Mouse (Mus musculus): ENCODE measurements around the gene Ncapg2. TPM values are rescaled to one million over a fixed set of nuclear protein-coding genes. Genes with fewer than 3 reads are reported as not detected.

Gene Ncapg2
- polyA plus RNA-seq, 1 experiment from 2014 or later = 12.7 TPM

GRCm38 (mm10) chr12:116425392-116425791, 20.2 kb downstream of the Ncapg2 start:
- no peak overlapping the region for H3K27ac ChIP-seq
- ATAC-seq (replicated peaks; ENCODE audit: low FRiP score, low read depth) (no peak), DNase-seq (ENCODE audit: low spot score) (no peak)
- no peak overlapping the region for H3K4me3 ChIP-seq (replicated peaks; ENCODE audit: low read depth, low read length)
- no peak for TF ChIP-seq CTCF (IDR thresholded peaks at IDR 0.05; ENCODE audit: low read depth)
- H3K4me2 ChIP-seq (ENCODE audit: low read length) = no peak overlapping the region
- no peaks in the 10 kb centered on the region for H3K27me3 ChIP-seq (ENCODE audit: insufficient read depth, low read length)
- 80% methylated on average over 2 of the region's 2 CpGs for WGBS
- no peak overlapping the region for H3K9ac ChIP-seq (ENCODE audit: low read depth, low read length)
- peaks cover 11% of the 10 kb centered on the region; the same call in 1 of the 2 replicates for H3K36me3 ChIP-seq (ENCODE audit: insufficient read depth, low read length)
- H3K9me3 ChIP-seq (replicated peaks; ENCODE audit: low read length) = no peaks in the 10 kb centered on the region
- H3K4me1 ChIP-seq (replicated peaks; ENCODE audit: insufficient read depth, low read length) = no peaks in the 10 kb centered on the region

- no peak for TF ChIP-seq CTCF (IDR thresholded peaks at IDR 0.05; ENCODE audit: low read depth)
- H3K9ac ChIP-seq (ENCODE audit: low read depth, low read length) = no peak overlapping the region
- WGBS = 91% methylated on average over 2 of the region's 2 CpGs
- H3K36me3 ChIP-seq (ENCODE audit: insufficient read depth, low read length) = peaks cover 18% of the 10 kb centered on the region
- H3K9me3 ChIP-seq (replicated peaks; ENCODE audit: low read length) = no peaks in the 10 kb centered on the region
- no peaks in the 10 kb centered on the region for H3K4me1 ChIP-seq (replicated peaks; ENCODE audit: insufficient read depth, low read length)
- H3K4me3 ChIP-seq (replicated peaks; ENCODE audit: low read depth, low read length) = no peak overlapping the region
- H3K27ac ChIP-seq = no peak overlapping the region
- H3K27me3 ChIP-seq (ENCODE audit: insufficient read depth, low read length) = no peaks in the 10 kb centered on the region
- DNase-seq (ENCODE audit: low spot score) = no peak
- no peak for ATAC-seq (replicated peaks; ENCODE audit: low FRiP score, low read depth)
- no peak overlapping the region for H3K4me2 ChIP-seq (ENCODE audit: low read length)
These were observed 28.5 kb downstream of the Ncapg2 start for GRCm38 (mm10) chr12:116433742-116434141.

- DNase-seq (ENCODE audit: low spot score) = peak; percentile 22
- Histone ChIP-seq H3K4me3 (replicated peaks; ENCODE audit: low read depth, low read length) (no peak overlapping the region), H3K9me3 (replicated peaks; ENCODE audit: low read length) (no peaks in the 10 kb centered on the region), H3K27me3 (ENCODE audit: insufficient read depth, low read length) (no peaks in the 10 kb centered on the region), H3K9ac (ENCODE audit: low read depth, low read length) (no peak overlapping the region), H3K27ac (no peak overlapping the region), H3K36me3 (ENCODE audit: insufficient read depth, low read length) (peaks cover 23% of the 10 kb centered on the region), H3K4me1 (replicated peaks; ENCODE audit: insufficient read depth, low read length) (no peaks in the 10 kb centered on the region), H3K4me2 (ENCODE audit: low read length) (no peak overlapping the region)
- TF ChIP-seq CTCF (IDR thresholded peaks at IDR 0.05; ENCODE audit: low read depth) = no peak
- ATAC-seq (replicated peaks; ENCODE audit: low FRiP score, low read depth) = no peak
- 87% methylated on average over 2 of the region's 2 CpGs for WGBS
These were observed 30.0 kb downstream of the Ncapg2 start for GRCm38 (mm10) chr12:116435232-116435631.

GRCm38 (mm10) chr12:116436125-116436524, 30.9 kb downstream of the Ncapg2 start:
- no peak overlapping the region for H3K4me3 ChIP-seq (replicated peaks; ENCODE audit: low read depth, low read length)
- DNase-seq (ENCODE audit: low spot score) (no peak), ATAC-seq (replicated peaks; ENCODE audit: low FRiP score, low read depth) (no peak)
- TF ChIP-seq CTCF (IDR thresholded peaks at IDR 0.05; ENCODE audit: low read depth) = no peak
- H3K4me1 ChIP-seq (replicated peaks; ENCODE audit: insufficient read depth, low read length) = no peaks in the 10 kb centered on the region
- H3K9ac ChIP-seq (ENCODE audit: low read depth, low read length) = no peak overlapping the region
- H3K27me3 ChIP-seq (ENCODE audit: insufficient read depth, low read length) = no peaks in the 10 kb centered on the region
- no peak overlapping the region for H3K4me2 ChIP-seq (ENCODE audit: low read length)
- 91% methylated on average over 3 of the region's 3 CpGs for WGBS
- peaks cover 23% of the 10 kb centered on the region for H3K36me3 ChIP-seq (ENCODE audit: insufficient read depth, low read length)
- no peak overlapping the region for H3K27ac ChIP-seq
- no peaks in the 10 kb centered on the region for H3K9me3 ChIP-seq (replicated peaks; ENCODE audit: low read length)

- Histone ChIP-seq H3K4me3 (replicated peaks; ENCODE audit: low read depth, low read length) (no peak overlapping the region), H3K4me1 (replicated peaks; ENCODE audit: insufficient read depth, low read length) (no peaks in the 10 kb centered on the region), H3K27ac (no peak overlapping the region), H3K4me2 (ENCODE audit: low read length) (no peak overlapping the region), H3K27me3 (ENCODE audit: insufficient read depth, low read length) (no peaks in the 10 kb centered on the region), H3K36me3 (ENCODE audit: insufficient read depth, low read length) (peaks cover 21% of the 10 kb centered on the region), H3K9me3 (replicated peaks; ENCODE audit: low read length) (no peaks in the 10 kb centered on the region), H3K9ac (ENCODE audit: low read depth, low read length) (no peak overlapping the region)
- TF ChIP-seq CTCF (IDR thresholded peaks at IDR 0.05; ENCODE audit: low read depth) = no peak
- ATAC-seq (replicated peaks; ENCODE audit: low FRiP score, low read depth) = peak; percentile 57
- 51% methylated on average over 5 of the region's 5 CpGs for WGBS
- peak; percentile 46 for DNase-seq (ENCODE audit: low spot score)
These were observed 33.4 kb downstream of the Ncapg2 start for GRCm38 (mm10) chr12:116438591-116438990.

- ATAC-seq (replicated peaks; ENCODE audit: low FRiP score, low read depth) = no peak
- H3K36me3 ChIP-seq (ENCODE audit: insufficient read depth, low read length) = peaks cover 26% of the 10 kb centered on the region
- H3K4me2 ChIP-seq (ENCODE audit: low read length) = no peak overlapping the region
- WGBS = 85% methylated on average over 3 of the region's 3 CpGs
- no peak overlapping the region for H3K4me3 ChIP-seq (replicated peaks; ENCODE audit: low read depth, low read length)
- TF ChIP-seq CTCF (IDR thresholded peaks at IDR 0.05; ENCODE audit: low read depth) = no peak
- H3K27ac ChIP-seq = no peak overlapping the region
- H3K9ac ChIP-seq (ENCODE audit: low read depth, low read length) = no peak overlapping the region
- H3K27me3 ChIP-seq (ENCODE audit: insufficient read depth, low read length) = no peaks in the 10 kb centered on the region
- H3K9me3 ChIP-seq (replicated peaks; ENCODE audit: low read length) = no peaks in the 10 kb centered on the region
- no peaks in the 10 kb centered on the region for H3K4me1 ChIP-seq (replicated peaks; ENCODE audit: insufficient read depth, low read length)
- DNase-seq (ENCODE audit: low spot score) = no peak
These were observed 37.0 kb downstream of the Ncapg2 start for GRCm38 (mm10) chr12:116442184-116442583.

- TF ChIP-seq CTCF (IDR thresholded peaks at IDR 0.05; ENCODE audit: low read depth) = no peak
- 0 out of 2 replicates have a peak, but pooled peaks have one; percentile 65 for ATAC-seq (replicated peaks; ENCODE audit: low FRiP score, low read depth)
- no peaks in the 10 kb centered on the region for H3K4me1 ChIP-seq (replicated peaks; ENCODE audit: insufficient read depth, low read length)
- H3K4me3 ChIP-seq (replicated peaks; ENCODE audit: low read depth, low read length) = no peak overlapping the region
- no peak overlapping the region for H3K27ac ChIP-seq
- H3K36me3 ChIP-seq (ENCODE audit: insufficient read depth, low read length) = peaks cover 11% of the 10 kb centered on the region
- H3K9ac ChIP-seq (ENCODE audit: low read depth, low read length) = no peak overlapping the region
- H3K27me3 ChIP-seq (ENCODE audit: insufficient read depth, low read length) = no peaks in the 10 kb centered on the region
- no peaks in the 10 kb centered on the region for H3K9me3 ChIP-seq (replicated peaks; ENCODE audit: low read length)
- peak; percentile 9 for DNase-seq (ENCODE audit: low spot score)
- 92% methylated on average over 2 of the region's 2 CpGs for WGBS
- no peak overlapping the region for H3K4me2 ChIP-seq (ENCODE audit: low read length)
These were observed 44.3 kb downstream of the Ncapg2 start for GRCm38 (mm10) chr12:116449536-116449935.
